ENCODE assay signal across 26 mouse cellular contexts in genomic region chr17:66486576-66486975, GRCm38 (mm10). TPM values are rescaled to one million over a fixed set of nuclear protein-coding genes. Genes with fewer than 3 reads are reported as not detected.
DNase-seq lines count a peak whose midpoint lies in the region; ATAC-seq and TF ChIP-seq lines count a peak whose summit lies in the region.
"Had no signal": no experiment of that assay in that cellular context is flagged by ENCODE, and none has a peak within 500 bp of the region (broad histone marks: within the 10 kb centered on the region; RNA-seq: fewer than 3 reads in every experiment).

No protein-coding gene starts in this region.

- H3K4me3 ChIP-seq in ES-Bruce4 (ENCODE audit: low read depth, low read length) (no peak overlapping the region), MEL (ENCODE audit: control insufficient read depth in 1 of 2, insufficient read depth in 1 of 2, low read depth in 2 of 2, low read length in 2 of 2) (no peak overlapping the region)
- H3K4me3 ChIP-seq: forebrain, embryonic 10.5 days; forebrain, embryonic 13.5 days; heart, embryonic 12.5 days; heart, embryonic 15.5 days had no signal

- H3K27ac ChIP-seq in ES-Bruce4 (ENCODE audit: insufficient read depth, low read length): peak overlapping the region; percentile 98
- no peak overlapping the region for H3K27ac ChIP-seq in MEL (ENCODE audit: control insufficient read depth, low read depth, low read length)
- H3K27ac ChIP-seq: forebrain, embryonic 13.5 days; heart, embryonic 15.5 days; hindbrain, embryonic 14.5 days; hindbrain, postnatal 0 days had no signal

- H3K36me3 ChIP-seq in ES-Bruce4 (ENCODE audit: control insufficient read depth, insufficient read depth, low read length, poor library complexity, severe bottlenecking) (no peaks in the 10 kb centered on the region), MEL (ENCODE audit: control insufficient read depth in 1 of 2, insufficient read depth in 2 of 2, low read length in 2 of 2) (no peaks in the 10 kb centered on the region)
- no peaks in the 10 kb centered on the region for H3K36me3 ChIP-seq in splenic B cell, adult 2 months (ENCODE audit: control insufficient read depth, insufficient read depth, low read length, poor library complexity, severe bottlenecking)
- H3K36me3 ChIP-seq: forebrain, embryonic 10.5 days; heart, embryonic 12.5 days; heart, embryonic 15.5 days had no signal

- H3K27me3 ChIP-seq in ES-Bruce4 (ENCODE audit: control insufficient read depth, insufficient read depth, low read length, poor library complexity, severe bottlenecking) (no peaks in the 10 kb centered on the region), MEL (ENCODE audit: control insufficient read depth in 1 of 2, insufficient read depth in 2 of 2, low read length in 2 of 2) (no peaks in the 10 kb centered on the region)
- H3K27me3 ChIP-seq in splenic B cell, adult 2 months (ENCODE audit: control insufficient read depth, insufficient read depth, low read length, poor library complexity, severe bottlenecking): no peaks in the 10 kb centered on the region
- H3K27me3 ChIP-seq: CH12.LX; forebrain, embryonic 13.5 days had no signal

- H3K4me1 ChIP-seq in ES-Bruce4 (ENCODE audit: control insufficient read depth, insufficient read depth, low read length) (no peaks in the 10 kb centered on the region), MEL (ENCODE audit: control insufficient read depth in 1 of 2, insufficient read depth in 2 of 2, low read length in 2 of 2) (no peaks in the 10 kb centered on the region)
- H3K4me1 ChIP-seq: forebrain, embryonic 13.5 days; heart, embryonic 15.5 days had no signal

- H3K9ac ChIP-seq in ES-Bruce4 (ENCODE audit: low read depth, poor library complexity, severe bottlenecking): peak overlapping the region; percentile 94
- H3K9ac ChIP-seq in MEL (ENCODE audit: control insufficient read depth, low read depth, low read length, poor library complexity, severe bottlenecking): no peak overlapping the region
- H3K9ac ChIP-seq: forebrain, embryonic 13.5 days; forebrain, postnatal 0 days; heart, embryonic 12.5 days; heart, embryonic 15.5 days; hindbrain, embryonic 14.5 days had no signal

- no peak for TF ChIP-seq POLR2A in ES-Bruce4 (IDR thresholded peaks at IDR 0.05; ENCODE audit: insufficient read depth, low read length)
- no peak for TF ChIP-seq POLR2A in MEL (IDR thresholded peaks at IDR 0.05; ENCODE audit: control insufficient read depth in 1 of 2, insufficient read depth in 1 of 2, low read depth in 1 of 2, low read length in 2 of 2, poor library complexity in 1 of 2)

- TF ChIP-seq CTCF in ES-Bruce4 (IDR thresholded peaks at IDR 0.05; ENCODE audit: low read depth, low read length): no peak
- no peak for TF ChIP-seq CTCF in MEL (IDR thresholded peaks at IDR 0.05 in 2 of 3, conservative IDR thresholded peaks at IDR 0.05 in 1 of 3; ENCODE audit: control insufficient read depth in 1 of 3, insufficient read depth in 1 of 3, low read depth in 2 of 3, low read length in 3 of 3, poor library complexity in 1 of 3, severe bottlenecking in 1 of 3)

- DNase-seq in MEL (ENCODE audit: low read depth, low spot score): peak; percentile 28
- peak; percentile 3 for DNase-seq in splenic B cell, adult 2 months (ENCODE audit: low read depth, low spot score)
- DNase-seq in lung, postnatal 36 days: no peak
- DNase-seq in cerebellum, adult 9-11 months: no peak
- DNase-seq: adrenal gland, adult 2 months; adrenal gland, postnatal 14 days; cerebellum, adult 11 months; cerebellum, adult 2 months; cerebellum, postnatal 10 days; cerebellum, postnatal 36 days; forebrain, postnatal 0 days; gastrocnemius, postnatal 25 days; heart, adult 18-20 months; heart, postnatal 10 days; heart, postnatal 36 days had no signal

- peak; percentile 55; the same call in 1 of the 2 replicates for ATAC-seq in common myeloid progenitor, adult 5-6 weeks (replicated peaks; ENCODE audit: low read depth, poor library complexity, severe bottlenecking)
- no peak for ATAC-seq in frontal cortex, adult (ENCODE audit: low TSS enrichment)
- ATAC-seq: forebrain, postnatal 0 days; hindbrain, postnatal 0 days; intestine, postnatal 0 days had no signal

- H3K9me3 ChIP-seq in ES-Bruce4 (replicated peaks; ENCODE audit: control insufficient read depth, insufficient read depth, low read length, poor library complexity, severe bottlenecking) (no peaks in the 10 kb centered on the region), MEL (replicated peaks; ENCODE audit: insufficient read depth, low read length) (no peaks in the 10 kb centered on the region)
- H3K9me3 ChIP-seq: forebrain, embryonic 10.5 days; forebrain, embryonic 13.5 days; heart, embryonic 12.5 days; heart, embryonic 15.5 days had no signal

- TF ChIP-seq EP300 in ES-Bruce4 (IDR thresholded peaks at IDR 0.05; ENCODE audit: insufficient read depth, low read depth, low read length): no peak
- no peak for TF ChIP-seq EP300 in MEL (IDR thresholded peaks at IDR 0.05; ENCODE audit: low read depth in 1 of 2, low read length in 2 of 2)

- TF ChIP-seq RAD21 in MEL (IDR thresholded peaks at IDR 0.05; ENCODE audit: low read depth, low read length): no peak

- no peaks in the 10 kb centered on the region for H3K79me2 ChIP-seq in MEL (ENCODE audit: control insufficient read depth, insufficient read depth, low read length, poor library complexity)

TF ChIP-seq in MEL, 35 proteins besides CTCF, POLR2A, EP300 and RAD21:
- TF ChIP-seq MXI1 (IDR thresholded peaks at IDR 0.05; ENCODE audit: low read depth, low read length): peak; percentile 20; the same call in 1 of the 2 replicates
- peak; percentile 49; the same call in 1 of the 2 replicates for TF ChIP-seq ETS1 (IDR thresholded peaks at IDR 0.05; ENCODE audit: low read depth, low read length)
- no peak for TF ChIP-seq MYC (IDR thresholded peaks at IDR 0.05; ENCODE audit: low read depth, low read length)

RNA-seq across cellular contexts. Expression of gene Rab12, which starts 33.0 kb away (rescaled TPM):
- polyA plus RNA-seq in ES-Bruce4 (2011; ENCODE audit: insufficient read depth, insufficient read length, low read depth, missing spikeins) (100 and 105 TPM in 2 replicates), MEL (2012; ENCODE audit: insufficient read depth in 1 of 2, insufficient read length in 2 of 2, low read depth in 1 of 2, low replicate concordance in 2 of 2, missing spikeins in 1 of 2) (10 to 100 TPM in 1 of 2 experiments, not detected in 1; 19.0 TPM)
- total RNA-seq in MEL (2012; rRNA removed): 9.7 and 10.7 TPM in 2 replicates
- 24.4 and 26.0 TPM in 2 replicates for total RNA-seq in common myeloid progenitor, adult 5-6 weeks (2017)

RNA-seq across cellular contexts. Expression of gene Mtcl1, which starts 37.0 kb away (rescaled TPM):
- polyA plus RNA-seq in ES-Bruce4 (2011; ENCODE audit: insufficient read depth, insufficient read length, low read depth, missing spikeins) (91.0 and 92.3 TPM in 2 replicates), MEL (2012; ENCODE audit: insufficient read depth in 1 of 2, insufficient read length in 2 of 2, low read depth in 1 of 2, low replicate concordance in 2 of 2, missing spikeins in 1 of 2) (not detected)
- total RNA-seq in MEL (2012; rRNA removed): not detected in 2 replicates
- not detected in 2 replicates for total RNA-seq in common myeloid progenitor, adult 5-6 weeks (2017)
- total RNA-seq: CH12.LX had no signal

Comparison
In these comparisons a context has a peak if more than half of its experiments do, and no peak if none do; other contexts are left out.
1. DNase-seq: peak in MEL (single experiment) and splenic B cell, adult 2 months (single experiment); none in lung, postnatal 36 days (single experiment) and cerebellum, adult 9-11 months (single experiment).